10 mouse cellular contexts compared by ENCODE assay signal in genomic region chr19:11165172-11165571, GRCm38 (mm10). TPM values are rescaled to one million over a fixed set of nuclear protein-coding genes. Genes with fewer than 3 reads are reported as not detected.
DNase-seq lines count a peak whose midpoint lies in the region; ATAC-seq and TF ChIP-seq lines count a peak whose summit lies in the region.
"Had no signal": no experiment of that assay in that cellular context is flagged by ENCODE, and none has a peak within 500 bp of the region (broad histone marks: within the 10 kb centered on the region; RNA-seq: fewer than 3 reads in every experiment).

Gene 1700025F22Rik (minus strand): TSS chr19:11165320.

- no peaks in the 10 kb centered on the region for H3K9me3 ChIP-seq in hindbrain, embryonic 10.5 days
- no peaks in the 10 kb centered on the region for H3K9me3 ChIP-seq in hindbrain, postnatal 0 days (ENCODE audit: low read length)
- H3K9me3 ChIP-seq in G1E (replicated peaks): no peaks in the 10 kb centered on the region
- no peaks in the 10 kb centered on the region for H3K9me3 ChIP-seq in liver, postnatal 0 days (ENCODE audit: low read length)
- no peaks in the 10 kb centered on the region for H3K9me3 ChIP-seq in hindbrain, embryonic 12.5 days (replicated peaks)
- H3K9me3 ChIP-seq: limb, embryonic 13.5 days had no signal

- ATAC-seq in hindbrain, postnatal 0 days: no peak
- ATAC-seq in G1E (ENCODE audit: extremely low read depth, insufficient number of reproducible peaks, low FRiP score, poor library complexity, severe bottlenecking): no peak
- no peak for ATAC-seq in liver, postnatal 0 days
- no peak for ATAC-seq in hindbrain, embryonic 12.5 days (ENCODE audit: low FRiP score)

- H3K36me3 ChIP-seq in hindbrain, embryonic 10.5 days: no peaks in the 10 kb centered on the region
- H3K36me3 ChIP-seq in hindbrain, postnatal 0 days (ENCODE audit: insufficient read depth, low read length): no peaks in the 10 kb centered on the region
- H3K36me3 ChIP-seq in G1E (replicated peaks): no peaks in the 10 kb centered on the region
- no peaks in the 10 kb centered on the region for H3K36me3 ChIP-seq in liver, postnatal 0 days (replicated peaks; ENCODE audit: insufficient read depth, low read length)
- no peaks in the 10 kb centered on the region for H3K36me3 ChIP-seq in hindbrain, embryonic 12.5 days
- H3K36me3 ChIP-seq: limb, embryonic 13.5 days had no signal

- TF ChIP-seq EP300 in liver, postnatal 0 days (IDR thresholded peaks at IDR 0.05; ENCODE audit: low read depth): no peak

- H3K4me2 ChIP-seq in hindbrain, postnatal 0 days (ENCODE audit: low read depth, low read length): no peak within 1 kb of the TSS
- no peak within 1 kb of the TSS for H3K4me2 ChIP-seq in liver, postnatal 0 days (ENCODE audit: low read depth, low read length)
- no peak within 1 kb of the TSS for H3K4me2 ChIP-seq in hindbrain, embryonic 12.5 days (replicated peaks)
- H3K4me2 ChIP-seq: limb, embryonic 13.5 days had no signal

- no peaks in the 10 kb centered on the region for H3K27me3 ChIP-seq in hindbrain, embryonic 10.5 days (ENCODE audit: insufficient read depth, poor library complexity, severe bottlenecking)
- H3K27me3 ChIP-seq in hindbrain, postnatal 0 days (ENCODE audit: insufficient read depth, low read length): no peaks in the 10 kb centered on the region
- peaks cover 2% of the 10 kb centered on the region; the same call in 1 of the 2 replicates for H3K27me3 ChIP-seq in G1E (ENCODE audit: insufficient read depth, low read length)
- H3K27me3 ChIP-seq in liver, postnatal 0 days (ENCODE audit: insufficient read depth, low read length): no peaks in the 10 kb centered on the region
- no peaks in the 10 kb centered on the region for H3K27me3 ChIP-seq in hindbrain, embryonic 12.5 days
- H3K27me3 ChIP-seq: limb, embryonic 13.5 days had no signal

- DNase-seq in hindbrain, embryonic 10.5 days (ENCODE audit: low spot score): peak; percentile 8
- no peak for DNase-seq in hindbrain, postnatal 0 days (ENCODE audit: low spot score)
- no peak for DNase-seq in G1E (ENCODE audit: low spot score)
- peak; percentile 39 for DNase-seq in liver, postnatal 0 days
- peak; percentile 45 to 47 for DNase-seq in spleen, postnatal 36 days (ENCODE audit: low spot score in 2 of 2)
- no peak for DNase-seq in layer of hippocampus, adult 9-10 months (ENCODE audit: low spot score)
- DNase-seq in urinary bladder, postnatal 10 days (ENCODE audit: low spot score): no peak

- WGBS in hindbrain, embryonic 10.5 days: 32% methylated on average over 10 of the region's 10 CpGs
- WGBS in hindbrain, postnatal 0 days: 37% methylated on average over 10 of the region's 10 CpGs
- 25% methylated on average over 10 of the region's 10 CpGs for whole genome bisulfite sequencing in liver, postnatal 0 days (ENCODE audit: insufficient replicate concordance)
- 36% methylated on average over 10 of the region's 10 CpGs for WGBS in hindbrain, embryonic 12.5 days

- H3K4me1 ChIP-seq in hindbrain, embryonic 10.5 days (replicated peaks): no peaks in the 10 kb centered on the region
- H3K4me1 ChIP-seq in hindbrain, postnatal 0 days (ENCODE audit: insufficient read depth, low read length): no peaks in the 10 kb centered on the region
- H3K4me1 ChIP-seq in G1E (ENCODE audit: insufficient read depth, low read depth, low read length): no peaks in the 10 kb centered on the region
- H3K4me1 ChIP-seq in liver, postnatal 0 days (ENCODE audit: insufficient read depth): no peaks in the 10 kb centered on the region
- no peaks in the 10 kb centered on the region for H3K4me1 ChIP-seq in hindbrain, embryonic 12.5 days
- H3K4me1 ChIP-seq: limb, embryonic 13.5 days had no signal

- TF ChIP-seq CTCF in hindbrain, postnatal 0 days (IDR thresholded peaks at IDR 0.05; ENCODE audit: low read depth): no peak
- 0 out of 2 replicates have a peak, but pooled peaks have one; percentile 21 for TF ChIP-seq CTCF in G1E (IDR thresholded peaks at IDR 0.05; ENCODE audit: low read depth, low read length)
- TF ChIP-seq CTCF in liver, postnatal 0 days (IDR thresholded peaks at IDR 0.05; ENCODE audit: low read depth): peak; percentile 61

- H3K4me3 ChIP-seq in hindbrain, embryonic 10.5 days: no peak within 1 kb of the TSS
- H3K4me3 ChIP-seq in hindbrain, postnatal 0 days (ENCODE audit: low read length): no peak within 1 kb of the TSS
- H3K4me3 ChIP-seq in G1E (ENCODE audit: low read depth, low read length): no peak within 1 kb of the TSS
- H3K4me3 ChIP-seq in liver, postnatal 0 days (ENCODE audit: low read depth, low read length): no peak within 1 kb of the TSS
- H3K4me3 ChIP-seq in hindbrain, embryonic 12.5 days: no peak within 1 kb of the TSS
- H3K4me3 ChIP-seq: limb, embryonic 13.5 days had no signal

- H3K27ac ChIP-seq in hindbrain, embryonic 10.5 days: no peak within 1 kb of the TSS
- no peak within 1 kb of the TSS for H3K27ac ChIP-seq in hindbrain, postnatal 0 days
- no peak within 1 kb of the TSS for H3K27ac ChIP-seq in liver, postnatal 0 days (ENCODE audit: low read depth)
- no peak within 1 kb of the TSS for H3K27ac ChIP-seq in hindbrain, embryonic 12.5 days
- H3K27ac ChIP-seq: limb, embryonic 13.5 days had no signal

- H3K9ac ChIP-seq in hindbrain, postnatal 0 days (replicated peaks; ENCODE audit: low read length): no peak within 1 kb of the TSS
- H3K9ac ChIP-seq in liver, postnatal 0 days (replicated peaks): no peak within 1 kb of the TSS
- no peak within 1 kb of the TSS for H3K9ac ChIP-seq in hindbrain, embryonic 12.5 days
- H3K9ac ChIP-seq: limb, embryonic 13.5 days had no signal

RNA-seq across cellular contexts. Expression of gene 1700025F22Rik, which starts in this region (rescaled TPM):
- polyA plus RNA-seq in hindbrain, embryonic 10.5 days (2016; fragmentation: Nextera tagmentation; extraction: Ambion mirVana): not detected in 2 replicates
- not detected in 2 replicates for total RNA-seq in hindbrain, postnatal 0 days (2014; rRNA removed)
- not detected in 2 replicates for polyA plus RNA-seq in hindbrain, postnatal 0 days (2015; fragmentation: Nextera tagmentation; extraction: Ambion mirVana)
- not detected in 2 replicates for total RNA-seq in G1E (2014; fragmentation: Nextera tagmentation)
- not detected in 2 replicates for total RNA-seq in G1E (2017)
- polyA plus RNA-seq in G1E (2012): not detected in 2 replicates
- not detected in 2 replicates for polyA plus RNA-seq in liver, postnatal 0 days (2015; fragmentation: Nextera tagmentation; extraction: Ambion mirVana)
- not detected in 2 replicates for polyA plus RNA-seq in hindbrain, embryonic 12.5 days (2016; fragmentation: Nextera tagmentation; extraction: Ambion mirVana)
- total RNA-seq: adrenal gland, adult 18-20 months had no signal
- polyA plus RNA-seq: limb, embryonic 13.5 days had no signal

Comparison
In these comparisons a context has a peak if more than half of its experiments do, and no peak if none do; other contexts are left out.
1. Peak in DNase-seq in hindbrain, embryonic 10.5 days; RNA of the gene not detected or under 1 TPM.
2. Peak in DNase-seq in liver, postnatal 0 days; RNA of the gene not detected or under 1 TPM.
3. DNase-seq: peak in spleen, postnatal 36 days (2 of 2); none in hindbrain, postnatal 0 days (single experiment), G1E (single experiment), layer of hippocampus, adult 9-10 months (single experiment) and urinary bladder, postnatal 10 days (single experiment).